In the genomic region with DNA sequence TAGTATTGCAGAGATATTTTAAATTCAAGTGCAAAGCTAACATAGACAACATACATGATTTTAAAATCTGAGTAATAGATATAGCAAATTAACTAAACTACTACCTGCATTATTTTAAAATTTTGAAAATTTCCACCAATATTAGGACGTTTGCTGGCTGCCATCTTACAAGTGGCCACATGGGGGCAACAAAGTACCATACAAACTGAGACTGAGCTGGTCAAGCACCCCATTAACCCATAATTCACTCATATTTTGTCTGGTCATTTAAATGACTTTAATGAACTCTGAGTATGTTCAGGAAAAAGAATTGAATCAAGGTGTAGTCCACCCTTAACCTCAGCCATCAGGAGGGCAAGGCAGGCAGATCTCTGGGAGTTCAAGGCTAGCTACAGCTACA, we compare ENCODE assay signal across 10 mouse cellular contexts. TPM values are rescaled to one million over a fixed set of nuclear protein-coding genes. Genes with fewer than 3 reads are reported as not detected.
A peak's percentile ranks its signal among the peaks of the same experiment; 100 is the strongest.
DNase-seq lines count a peak whose midpoint lies in the region; ATAC-seq and TF ChIP-seq lines count a peak whose summit lies in the region.
"Had no signal": no experiment of that assay in that cellular context is flagged by ENCODE, and none has a peak within 500 bp of the region (broad histone marks: within the 10 kb centered on the region; RNA-seq: fewer than 3 reads in every experiment).

No protein-coding gene starts in this region.

- no peak overlapping the region for H3K4me3 ChIP-seq in E14TG2a.4 (replicated peaks; ENCODE audit: low read length)
- H3K4me3 ChIP-seq in layer of hippocampus, adult 2 months = no peak overlapping the region
- H3K4me3 ChIP-seq: limb, embryonic 13.5 days; stomach, embryonic 15.5 days had no signal

- no peaks in the 10 kb centered on the region for H3K36me3 ChIP-seq in E14TG2a.4 (ENCODE audit: insufficient read depth, low read length)
- H3K36me3 ChIP-seq: limb, embryonic 13.5 days; stomach, embryonic 15.5 days had no signal

- no peak overlapping the region for H3K27ac ChIP-seq in layer of hippocampus, adult 2 months
- H3K27ac ChIP-seq: limb, embryonic 13.5 days; stomach, embryonic 15.5 days had no signal

- ATAC-seq in monocyte, adult 5-6 weeks (replicated peaks; ENCODE audit: insufficient number of reproducible peaks, low FRiP score, low TSS enrichment, poor library complexity, severe bottlenecking) = no peak

- peaks cover 38% of the 10 kb centered on the region for H3K9me3 ChIP-seq in E14TG2a.4 (ENCODE audit: low read length)
- H3K9me3 ChIP-seq: limb, embryonic 13.5 days; stomach, embryonic 15.5 days had no signal

- H3K4me1 ChIP-seq in E14TG2a.4 (replicated peaks; ENCODE audit: low read depth, low read length) = peaks cover 10% of the 10 kb centered on the region
- H3K4me1 ChIP-seq: stomach, embryonic 15.5 days had no signal

- peak; percentile 96 for TF ChIP-seq CTCF in E14TG2a.4 (conservative IDR thresholded peaks at IDR 0.05; ENCODE audit: low read length)
- peak; percentile 99; the same call in 1 of the 2 replicates for TF ChIP-seq CTCF in layer of hippocampus, adult 2 months (conservative IDR thresholded peaks at IDR 0.05)

- peak; percentile 48 for DNase-seq in left cerebral cortex, adult 11 months (ENCODE audit: low spot score)
- DNase-seq in left cerebral cortex, adult 8-10 months (ENCODE audit: low spot score in 2 of 2) = no peak
- peak; percentile 59 for DNase-seq in adrenal gland, adult 2 months
- DNase-seq in embryo, embryonic 9.5 days (ENCODE audit: extremely low spot score) = peak; percentile 39
- DNase-seq in layer of hippocampus, adult 2 months (ENCODE audit: low spot score in 2 of 2) = peak in 1 of 2 experiments; percentile 73
- peak; percentile 69 for DNase-seq in naive thymus-derived CD4-positive, alpha-beta T cell, adult 2 months (ENCODE audit: low read depth)

- H3K27me3 ChIP-seq in E14TG2a.4 (ENCODE audit: insufficient read depth, low read length) = peaks cover 18% of the 10 kb centered on the region
- H3K27me3 ChIP-seq: stomach, embryonic 15.5 days had no signal

RNA-seq across cellular contexts. Expression of gene Rad18, which starts 3.9 kb away (rescaled TPM):
- 1 to 10 TPM; 7.8 to 9.8 (median 8.4) TPM for total RNA-seq in left cerebral cortex, adult 8-10 months (2022)
- 1 to 10 TPM; 5.3 to 7.5 TPM for total RNA-seq in adrenal gland, adult 2 months (2021)
- polyA plus RNA-seq in adrenal gland, adult 2 months (2012; rRNA removed) = 0.61 and 0.62 TPM in 2 replicates
- 1 to 10 TPM; 8.2 to 8.6 TPM for total RNA-seq in layer of hippocampus, adult 2 months (2021)
- total RNA-seq in monocyte, adult 5-6 weeks (2017) = 7.1 to 12.6 TPM (median 7.1 TPM) in 3 replicates

Comparison
In these comparisons a context has a peak if more than half of its experiments do, and no peak if none do; other contexts are left out.
1. DNase-seq: peak in left cerebral cortex, adult 11 months (single experiment), adrenal gland, adult 2 months (single experiment), embryo, embryonic 9.5 days (single experiment) and naive thymus-derived CD4-positive, alpha-beta T cell, adult 2 months (single experiment); none in left cerebral cortex, adult 8-10 months (0 of 2).